Mouse (Mus musculus) gastrocnemius, postnatal 10 days (tissue): ENCODE data around the gene Lrrc1. TPM values are rescaled to one million over a fixed set of nuclear protein-coding genes. Genes with fewer than 3 reads are reported as not detected.

ENCODE experiments used
- DNase-seq: peaks from one replicate; pipeline ENCODE4 v3.0.0; 2021; ENCODE audit warnings: mixed read lengths
- total RNA-seq, 2 experiments: library from RNA; stranded (reverse); gene quantifications; 2 replicates each; pipeline ENCODE4 v1.2.3; 2021

The Lrrc1 gene
- total RNA-seq, 2 experiments from 2014 or later, result 2.6 to 3.4 TPM

DNA sequence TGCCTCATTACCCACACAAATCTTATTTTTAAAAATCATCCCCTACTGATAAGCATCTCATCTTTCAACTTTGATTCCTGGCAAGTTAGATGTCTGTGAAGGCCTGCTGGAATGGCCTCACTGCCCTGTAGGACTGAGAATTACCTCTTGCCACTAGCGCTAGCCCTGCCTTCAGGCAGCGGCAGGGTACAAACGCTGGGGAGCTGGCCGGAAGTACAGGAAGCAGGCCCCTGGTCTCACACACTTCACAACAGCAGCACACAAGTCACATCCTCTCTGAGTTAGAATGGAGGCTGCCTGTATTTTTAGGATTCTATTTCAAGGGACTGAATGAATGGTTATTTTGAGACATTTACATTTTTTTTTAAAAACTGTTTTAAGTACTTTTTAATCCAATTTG, 81.5 kb downstream of the Lrrc1 start:
- DNase-seq, result no peak

DNA sequence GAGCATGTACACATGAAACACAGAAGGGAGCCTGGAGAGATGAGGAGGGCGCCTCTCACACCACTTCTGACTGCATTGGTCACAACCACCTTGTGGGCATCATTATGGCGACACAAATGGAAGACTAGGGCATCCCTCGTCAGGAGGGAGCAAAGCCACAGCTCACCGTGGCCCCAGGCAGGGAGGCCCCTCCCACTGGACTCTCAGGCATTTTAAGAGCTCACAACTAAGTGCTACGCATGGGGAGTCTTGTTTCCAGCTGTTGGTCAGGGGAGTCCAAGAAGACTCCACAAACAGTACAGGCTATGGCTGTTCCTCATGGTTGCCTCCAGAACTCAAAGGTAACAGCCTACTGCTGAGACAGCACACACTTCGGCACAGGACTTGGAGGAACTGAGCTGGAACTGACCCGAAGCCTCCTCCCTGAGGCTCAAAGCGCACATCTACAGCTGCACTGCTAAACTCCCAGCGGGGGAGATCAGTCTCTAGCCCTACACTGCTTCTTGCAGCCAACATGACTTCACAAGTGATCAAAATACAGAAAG, 83.2 kb downstream of the Lrrc1 start:
- no peak for DNase-seq

DNA sequence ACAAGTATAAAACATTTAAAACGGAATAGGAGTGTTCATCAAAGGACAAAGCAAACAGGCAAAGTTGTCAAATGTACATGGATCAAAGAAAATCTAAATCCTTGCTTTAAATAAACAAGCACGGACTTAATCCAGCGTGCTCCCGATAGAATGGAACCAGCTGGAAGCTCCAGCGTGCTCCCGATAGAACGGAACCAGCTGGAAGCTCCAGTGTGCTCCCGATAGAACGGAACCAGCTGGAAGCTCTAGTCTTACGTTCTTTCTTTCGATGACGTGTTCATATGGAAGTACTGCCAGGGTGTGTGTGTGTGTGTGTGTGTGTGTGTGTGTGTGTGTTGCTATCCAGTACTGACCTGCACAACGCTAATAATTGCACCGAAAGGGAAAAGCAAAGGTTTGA, 84.3 kb downstream of the Lrrc1 start:
- no peak for DNase-seq

DNA sequence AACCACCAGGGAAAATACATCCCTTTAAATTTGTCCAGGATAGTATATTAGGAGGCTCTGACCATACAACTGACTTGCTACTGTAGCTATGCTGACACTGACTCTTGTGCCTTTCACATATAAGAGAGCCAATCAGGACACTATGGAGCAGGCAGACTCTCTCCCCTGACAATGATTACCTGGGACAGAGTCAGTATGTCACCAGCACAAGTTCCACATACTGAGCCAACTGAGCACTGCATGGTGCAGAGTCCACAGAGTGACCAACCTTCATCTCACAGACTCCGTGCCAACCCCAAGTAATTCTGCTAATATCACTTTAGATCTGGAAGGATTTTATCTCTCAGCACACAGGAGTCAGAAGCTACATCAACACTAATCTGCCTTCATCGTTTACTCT, 85.3 kb downstream of the Lrrc1 start:
- DNase-seq, result no peak

DNA sequence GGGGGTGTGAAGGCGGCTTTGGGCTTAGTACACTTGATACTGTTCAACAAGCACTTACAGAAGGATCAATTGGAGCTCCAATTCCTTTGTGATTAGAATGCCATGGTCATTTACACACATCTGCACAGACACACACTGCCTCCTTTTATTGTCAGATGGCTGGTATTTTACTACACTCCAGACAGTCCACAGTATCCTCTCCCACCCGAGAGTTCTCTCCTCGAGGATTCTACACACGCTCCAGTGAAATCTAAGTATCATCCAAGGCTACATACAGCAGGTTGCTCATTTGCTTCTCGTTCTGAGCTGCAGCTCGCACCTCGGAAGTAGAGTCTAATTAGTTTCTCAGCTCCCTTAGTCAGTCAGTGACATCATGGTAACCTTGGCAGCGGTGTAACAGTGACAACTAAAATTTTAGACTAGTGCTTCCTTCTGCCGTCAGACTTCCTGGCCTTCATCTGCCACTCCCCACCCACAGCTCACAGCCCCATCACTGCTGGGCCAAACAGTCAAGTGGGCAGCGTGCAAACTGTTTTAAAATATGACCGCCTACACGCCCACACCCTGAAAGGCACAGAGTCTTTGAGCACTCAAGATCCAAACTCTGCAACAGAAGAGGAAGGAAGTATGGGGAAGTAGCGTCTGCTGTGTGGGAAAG, 88.4 kb downstream of the Lrrc1 start:
- no peak for DNase-seq

DNA sequence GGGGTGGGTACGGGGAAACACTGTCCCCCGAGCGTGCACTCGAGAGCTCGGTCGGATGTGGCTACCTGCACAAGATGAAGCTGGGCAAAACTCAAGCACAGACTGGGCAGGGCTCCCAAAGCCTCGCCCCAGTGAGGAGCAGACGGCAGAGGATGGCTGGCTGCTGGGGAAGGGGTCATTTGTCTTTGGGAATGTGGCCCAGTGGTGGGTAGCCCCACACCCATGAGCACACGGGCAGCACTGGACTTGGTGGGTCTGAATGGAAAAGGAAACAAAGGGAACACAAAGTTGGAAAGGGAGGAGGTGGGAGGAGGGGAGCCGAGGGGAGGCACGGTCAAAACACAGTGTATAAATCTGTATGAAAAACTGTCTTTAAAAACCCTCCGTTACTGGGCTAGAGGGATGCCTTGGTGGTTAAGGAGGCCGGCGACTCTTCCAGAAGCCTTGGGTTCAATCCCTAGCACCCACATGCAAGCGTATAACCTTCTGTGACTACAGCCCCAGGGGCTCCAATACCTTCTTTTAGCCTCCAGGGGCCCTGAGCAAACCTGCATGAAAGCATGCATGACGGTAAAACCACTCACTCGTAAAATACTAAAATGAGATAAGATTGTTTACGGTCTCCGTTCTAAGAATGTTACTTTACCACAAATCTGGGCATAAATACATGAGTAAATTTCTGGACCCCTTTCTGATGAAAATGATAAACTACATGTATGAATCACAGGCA, 89.1 kb downstream of the Lrrc1 start:
- no peak for DNase-seq

DNA sequence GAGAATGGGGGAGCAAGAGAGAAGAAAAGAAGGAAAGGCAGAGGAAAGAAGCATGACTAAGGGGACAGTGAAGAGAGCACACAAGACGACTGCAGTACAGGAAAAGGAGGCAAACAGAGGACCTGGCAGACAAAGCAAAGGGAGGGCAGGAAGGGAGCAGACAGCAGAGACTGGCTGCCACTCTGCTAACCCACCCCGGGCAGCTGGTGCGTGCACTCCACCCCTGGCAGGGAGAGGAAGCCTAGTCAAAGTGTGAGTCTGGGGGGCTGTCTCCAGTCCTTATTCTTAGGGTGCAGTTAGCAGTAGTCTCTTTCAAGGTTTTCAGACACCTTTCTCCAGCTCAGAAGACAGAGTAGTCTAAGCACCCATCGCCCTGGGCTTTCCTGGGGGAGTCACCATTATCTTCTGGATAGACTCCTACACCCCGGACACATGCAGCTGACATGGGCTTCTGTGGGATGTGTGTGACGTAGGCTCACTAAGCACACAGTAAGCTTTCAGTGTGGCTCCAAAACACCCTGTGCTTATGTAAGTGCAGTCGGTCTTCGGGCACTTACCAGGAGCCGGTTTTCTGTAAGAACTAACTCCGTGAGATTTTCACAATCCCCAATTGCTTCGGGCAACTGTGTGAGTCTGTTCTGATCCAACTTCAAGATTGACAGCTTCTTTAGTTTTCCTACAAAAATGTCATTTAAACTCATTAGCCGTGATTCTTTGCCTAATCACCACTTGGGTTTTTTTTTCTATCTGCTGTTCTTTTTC, 92.4 kb downstream of the Lrrc1 start:
- DNase-seq, result no peak

DNA sequence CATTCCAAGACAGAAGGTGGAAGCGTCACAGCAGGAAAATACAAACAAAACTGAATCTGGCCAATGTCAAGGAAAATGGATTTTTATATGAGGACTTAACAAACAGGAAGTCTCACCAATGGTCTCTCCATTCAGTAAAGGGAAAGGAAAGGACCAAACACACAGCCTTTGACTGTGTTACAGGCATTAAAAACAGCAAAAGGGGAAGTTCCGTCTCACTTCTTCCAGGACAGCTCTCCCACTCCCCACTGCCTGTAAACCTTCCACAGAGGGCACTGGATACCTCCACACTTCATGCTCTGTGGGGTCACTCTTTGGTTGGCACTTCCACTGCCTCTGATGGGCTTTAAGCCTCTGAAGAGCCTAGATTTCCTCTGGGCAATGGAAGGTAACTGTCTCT, 94.2 kb downstream of the Lrrc1 start:
- no peak for DNase-seq

DNA sequence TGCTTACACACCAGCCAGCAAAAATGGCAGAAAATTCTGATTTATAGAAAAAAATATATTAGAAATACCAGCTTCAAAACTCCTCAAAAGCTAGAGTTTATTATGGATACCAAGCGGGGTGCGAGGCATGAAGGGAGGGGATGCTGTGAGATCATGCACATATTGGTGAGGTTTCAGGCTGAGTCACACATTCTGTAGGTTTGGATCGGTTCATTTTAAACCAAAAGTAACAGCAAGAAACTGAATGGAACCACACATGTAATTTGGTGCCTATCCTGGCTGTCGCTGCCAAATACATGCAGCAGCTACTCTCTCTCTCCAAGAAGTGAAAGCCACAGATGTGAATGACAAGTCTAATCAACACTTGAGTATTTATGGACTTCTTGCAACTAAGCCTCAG, 99.8 kb downstream of the Lrrc1 start:
- DNase-seq, result no peak

DNA sequence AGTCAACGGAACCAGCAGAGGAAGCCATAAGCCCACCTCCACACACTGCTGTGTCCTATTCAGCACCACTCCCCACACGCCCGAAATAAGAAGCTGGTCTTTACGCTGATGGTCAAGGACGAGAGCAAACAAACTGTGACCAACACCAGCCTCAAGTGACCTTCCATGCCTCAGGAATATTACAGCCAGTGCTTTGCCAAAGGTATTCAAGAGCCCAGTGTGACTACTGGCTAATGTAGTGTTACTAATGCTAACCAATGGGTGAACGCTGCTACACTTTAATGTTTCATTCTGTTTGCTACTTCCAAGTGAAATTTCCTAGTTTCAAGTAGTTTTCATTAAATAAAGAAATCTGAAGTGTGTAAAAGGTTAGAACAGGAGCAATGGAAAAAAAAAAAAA, 105.3 kb downstream of the Lrrc1 start:
- no peak for DNase-seq

DNA sequence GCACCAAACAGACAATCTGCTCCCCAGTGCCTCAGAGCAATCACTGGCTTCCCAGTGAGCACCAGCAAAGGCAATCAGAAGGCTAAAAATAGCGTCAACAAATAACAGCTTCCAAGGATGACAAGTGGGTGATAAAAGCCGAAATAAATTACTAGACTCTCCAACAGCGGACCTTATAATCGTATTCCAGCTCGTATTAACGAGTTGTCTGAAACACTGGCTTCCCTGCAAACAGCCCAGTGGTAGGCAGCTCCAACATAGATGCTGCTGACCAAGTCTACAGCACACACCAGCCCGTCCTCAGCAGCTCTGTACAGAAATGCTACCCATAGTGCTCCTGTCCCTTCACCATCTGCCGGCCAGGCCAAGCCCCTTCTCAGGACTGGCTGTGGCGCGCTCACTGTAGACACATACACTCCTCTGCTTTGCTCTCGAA, 105.8 kb downstream of the Lrrc1 start:
- no peak for DNase-seq

DNA sequence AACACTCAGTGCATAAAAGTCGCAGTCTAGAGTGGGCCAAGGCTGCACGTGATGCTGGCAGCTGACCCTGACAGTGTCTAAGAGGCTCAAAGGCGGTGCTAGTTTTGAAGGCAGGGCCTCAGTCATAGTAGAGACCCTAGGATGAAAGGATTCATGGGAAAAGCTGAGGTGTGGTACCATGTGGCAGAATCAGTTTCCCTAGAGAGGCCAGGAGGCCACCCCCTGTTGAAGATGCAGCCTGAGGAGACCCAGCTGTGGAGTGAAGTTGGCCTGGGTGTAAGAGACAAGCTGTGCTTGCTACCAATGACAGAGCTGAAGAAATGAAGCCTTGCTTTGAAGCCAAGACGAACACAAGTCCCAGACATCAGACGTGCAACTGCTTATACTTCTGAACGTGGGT, 107.5 kb downstream of the Lrrc1 start:
- DNase-seq, result no peak

DNA sequence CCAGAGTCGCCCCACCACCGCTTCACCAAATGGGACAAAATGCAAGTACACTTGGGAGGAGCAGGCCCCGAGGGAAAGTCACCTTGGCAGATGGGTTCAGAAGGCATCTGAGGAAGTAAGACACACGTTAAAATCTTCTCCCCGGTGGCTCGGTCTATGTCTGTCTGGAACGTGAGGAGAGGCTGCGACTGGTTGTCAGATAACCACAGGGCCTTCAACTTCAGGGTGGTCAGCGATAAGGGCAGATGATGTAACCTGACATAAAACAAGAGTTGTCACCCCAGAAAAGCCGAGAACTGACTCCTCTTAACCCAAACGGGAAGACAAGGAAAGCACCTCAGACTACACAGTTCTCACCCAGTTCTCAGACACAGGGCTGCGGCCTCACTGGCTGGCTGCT, 109.7 kb downstream of the Lrrc1 start:
- no peak for DNase-seq

DNA sequence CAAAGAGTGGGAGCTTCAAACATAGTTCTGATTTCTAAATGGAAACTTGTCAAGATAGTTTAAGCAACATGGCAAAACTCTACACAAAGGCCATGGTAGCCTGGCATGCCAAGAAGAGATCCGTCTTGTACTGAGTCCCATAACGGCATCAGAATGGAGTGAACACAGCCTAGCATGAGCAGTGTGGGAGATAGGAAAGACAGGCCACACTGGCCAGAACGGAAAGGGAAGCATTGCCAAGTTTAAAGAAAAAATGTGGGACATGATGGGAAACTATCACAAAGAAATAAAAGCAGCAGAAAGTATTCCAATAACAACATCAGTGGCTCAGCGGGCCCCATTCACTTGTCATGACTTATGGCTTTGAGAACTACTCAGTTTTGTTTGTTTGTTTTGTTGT, 111.2 kb downstream of the Lrrc1 start:
- no peak for DNase-seq

DNA sequence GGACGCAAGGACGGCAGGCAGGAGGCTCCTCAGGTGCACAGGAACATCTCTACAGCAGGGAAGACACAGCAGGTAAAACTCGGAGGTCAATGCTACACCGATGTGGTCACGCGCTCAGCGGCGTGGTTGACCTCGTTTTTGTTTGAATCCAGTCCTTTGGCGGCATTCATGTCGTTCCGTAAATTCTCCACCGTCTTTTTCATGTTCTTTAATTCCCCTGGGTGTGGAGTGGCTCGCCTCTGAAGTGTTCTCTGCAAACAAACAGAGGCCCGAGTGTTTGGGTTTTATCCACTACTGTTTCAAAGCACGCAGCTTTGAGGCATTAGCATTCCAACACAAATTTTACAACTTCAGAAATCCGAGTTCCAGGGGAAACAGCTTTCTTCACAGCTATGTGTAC, 112.6 kb downstream of the Lrrc1 start:
- no peak for DNase-seq

DNA sequence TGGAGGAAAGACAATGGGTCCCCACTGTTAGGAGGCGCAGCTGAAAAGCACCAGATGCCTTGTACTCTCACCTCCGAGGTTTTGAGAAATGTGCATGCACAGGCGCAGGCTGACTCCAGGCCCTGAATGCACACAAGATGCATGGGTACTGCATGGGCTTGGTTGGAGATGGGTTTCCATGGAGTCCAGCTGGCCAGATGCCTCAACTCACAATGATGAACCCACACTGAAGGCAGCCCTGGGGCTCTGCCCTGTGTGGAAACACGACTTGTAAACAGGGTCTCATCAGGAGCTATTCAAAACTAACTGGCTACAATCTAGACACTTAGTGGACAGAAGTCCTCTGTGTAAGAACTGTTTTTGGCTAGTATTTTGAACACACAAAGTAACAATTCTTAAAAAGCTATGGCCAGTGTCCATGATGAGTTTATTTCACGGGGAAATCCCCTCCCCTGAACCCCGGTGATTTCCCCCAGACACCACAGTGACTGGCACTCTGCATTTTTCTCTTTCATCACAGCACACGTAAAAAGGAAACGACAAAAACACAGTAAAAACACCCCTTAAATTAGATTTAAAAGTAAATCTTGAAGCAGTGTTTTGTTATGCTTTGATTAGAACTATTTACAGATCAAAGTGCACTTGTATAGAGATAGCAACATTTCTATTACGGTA, 114.1 kb downstream of the Lrrc1 start:
- no peak for DNase-seq

DNA sequence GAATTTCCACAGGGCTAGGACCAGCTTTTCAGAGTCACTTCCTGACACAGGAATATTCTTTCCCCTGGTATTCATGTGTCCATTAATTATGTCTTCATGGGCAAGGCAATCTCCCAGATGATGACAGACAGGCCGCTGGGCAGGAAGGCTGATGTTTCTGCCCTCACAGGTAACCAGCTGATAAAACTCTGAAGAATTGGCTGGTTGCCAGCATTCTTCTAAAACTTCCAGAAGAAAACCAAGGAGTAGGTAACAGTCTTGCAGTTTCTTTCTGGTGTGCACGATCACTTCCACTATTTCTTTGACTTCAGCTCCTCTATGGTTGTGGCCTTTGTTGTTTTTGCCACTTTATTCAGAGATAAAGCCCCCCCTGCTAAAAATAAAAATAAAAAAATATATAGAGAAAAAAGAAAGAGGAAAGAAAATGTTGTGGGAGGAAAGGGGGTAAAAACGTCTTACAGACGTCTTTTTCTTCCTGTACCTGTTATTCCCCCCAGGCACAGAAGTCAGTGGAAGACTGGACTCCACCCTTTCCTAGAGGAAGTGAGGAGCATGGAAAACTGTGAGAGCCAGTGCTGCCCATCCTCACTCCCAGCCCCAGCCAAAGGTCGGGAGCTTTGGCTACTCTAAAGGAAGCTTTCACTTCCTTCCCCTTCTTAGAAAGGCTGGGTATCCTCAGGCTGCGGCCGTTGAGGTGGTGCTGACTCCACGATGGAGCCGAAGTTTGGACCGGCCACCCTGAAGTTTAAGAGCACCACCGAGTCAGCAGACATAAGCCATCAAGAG, 115.2 kb downstream of the Lrrc1 start:
- DNase-seq, result no peak

DNA sequence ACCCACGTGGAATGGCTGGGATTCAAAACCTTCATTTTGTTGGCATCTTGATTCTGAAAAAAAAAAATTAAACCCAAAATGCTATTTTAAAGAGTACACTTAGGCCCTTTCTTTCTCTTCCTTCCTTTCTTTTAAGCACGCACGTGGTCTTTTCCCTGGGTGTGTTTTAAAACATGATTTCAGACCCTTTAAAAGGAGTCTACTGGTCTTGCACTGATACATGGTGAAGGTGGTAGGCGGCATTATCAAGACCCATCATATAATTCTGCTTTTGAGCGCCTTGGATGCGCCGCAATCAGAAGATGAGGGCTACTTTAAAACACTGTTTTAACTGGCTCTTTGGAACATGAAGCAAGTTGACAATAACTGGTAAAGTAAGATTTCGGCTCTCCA, 115.9 kb downstream of the Lrrc1 start:
- no peak for DNase-seq

DNA sequence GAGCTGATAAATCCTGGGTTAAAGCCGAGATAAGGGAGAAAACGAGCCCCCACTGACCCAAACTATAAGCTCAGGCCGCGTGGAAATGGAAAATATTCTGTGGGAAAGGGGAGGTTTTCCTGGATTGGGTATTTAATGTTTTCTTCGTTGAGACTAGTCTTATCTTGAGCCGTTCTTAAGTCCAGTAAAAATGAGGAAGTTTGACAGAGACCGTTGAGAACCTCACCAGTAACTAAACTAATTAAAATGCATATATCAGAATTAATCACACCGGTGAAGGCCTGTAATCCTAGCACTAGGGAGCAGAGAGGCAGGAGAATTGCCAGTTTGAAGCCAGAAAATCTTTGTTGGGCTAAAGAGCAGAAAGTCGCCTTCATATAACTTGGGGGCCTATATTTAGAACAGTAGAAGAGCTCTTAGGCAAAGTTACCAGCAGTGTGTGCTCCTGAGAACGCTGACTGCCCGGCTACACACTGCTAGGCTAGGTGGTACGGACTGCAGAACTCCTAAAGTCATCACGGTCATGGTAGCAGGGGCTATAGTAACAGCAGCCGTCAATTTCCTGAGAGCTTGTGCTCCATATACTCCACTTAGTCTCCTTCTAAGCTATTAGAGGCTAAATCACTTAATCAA, 116.4 kb downstream of the Lrrc1 start:
- DNase-seq, result no peak

DNA sequence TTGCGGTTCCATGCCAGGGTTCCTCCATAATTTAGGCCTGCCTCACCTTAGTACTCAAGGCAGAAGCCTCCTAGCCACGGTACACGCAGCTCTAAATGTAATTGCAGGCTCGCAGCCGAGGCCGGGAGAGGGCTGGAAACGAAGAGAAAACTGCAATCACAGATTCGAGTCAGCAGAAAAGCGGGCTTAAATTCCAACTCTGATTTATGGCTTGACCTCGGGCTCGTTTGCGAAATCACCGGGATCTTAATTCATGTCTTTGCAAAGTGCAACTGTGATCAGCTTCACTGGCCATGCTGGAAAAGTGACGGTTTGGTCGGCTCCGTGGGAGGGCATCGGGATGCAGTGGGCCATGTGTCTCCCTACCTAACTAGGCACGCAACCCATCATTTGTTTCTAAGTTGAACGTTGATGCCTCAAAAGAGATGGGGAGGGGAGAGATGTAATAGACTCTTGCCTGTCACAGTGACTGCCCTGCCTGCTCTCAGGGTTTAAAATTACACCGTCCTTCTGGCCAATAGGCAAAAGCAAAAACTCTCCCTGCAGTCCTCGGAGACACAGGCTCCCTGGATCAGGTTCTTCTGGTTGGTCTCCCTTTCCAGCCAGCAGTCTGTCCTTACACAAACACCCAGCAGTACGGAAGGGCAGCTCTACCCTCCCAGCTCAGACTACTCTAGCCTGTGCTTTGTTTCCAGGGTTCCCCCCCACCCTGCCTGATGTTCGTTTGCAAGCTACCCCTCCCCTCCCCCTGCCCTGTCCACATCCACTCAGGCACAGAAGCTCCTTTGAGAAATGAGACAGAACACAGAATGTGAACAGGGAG, 117.2 kb downstream of the Lrrc1 start:
- DNase-seq, result peak; percentile 11
